Mouse (Mus musculus) inflammation-experienced regulatory T-cells, adult 6 months (primary cell): ENCODE data around the gene Exosc5. TPM values are rescaled to one million over a fixed set of nuclear protein-coding genes. Genes with fewer than 3 reads are reported as not detected.

Experiments used
- ATAC-seq: one replicate; pipeline ENCODE4 v1.8.0; 2017
- polyA plus RNA-seq, 3 experiments: library from polyadenylated mRNA; unstranded; fragments of 100-300 nt; shearing (Covaris generic); gene quantifications; one replicate each; pipeline ENCODE4 v1.2.1; 2017

Gene Exosc5
- 100 to 1,000 TPM in 2 of 3 experiments, 10 to 100 TPM in 1; 65.5 to 124 (median 103) TPM for polyA plus RNA-seq

- ATAC-seq: peak; percentile 99
Measured at GRCm38 (mm10) chr7:25658657-25659472, at the start of gene Exosc5, which contains the start of gene Bckdha. Exosc5 (plus strand) TSS chr7:25659164. Bckdha (minus strand) TSS chr7:25658981.

GRCm38 (mm10) chr7:25610056-25610455, 48.9 kb upstream of the Exosc5 start:
- no peak for ATAC-seq

- no peak for ATAC-seq
Measured at GRCm38 (mm10) chr7:25611501-25611900, 47.5 kb upstream of the Exosc5 start.

DNA sequence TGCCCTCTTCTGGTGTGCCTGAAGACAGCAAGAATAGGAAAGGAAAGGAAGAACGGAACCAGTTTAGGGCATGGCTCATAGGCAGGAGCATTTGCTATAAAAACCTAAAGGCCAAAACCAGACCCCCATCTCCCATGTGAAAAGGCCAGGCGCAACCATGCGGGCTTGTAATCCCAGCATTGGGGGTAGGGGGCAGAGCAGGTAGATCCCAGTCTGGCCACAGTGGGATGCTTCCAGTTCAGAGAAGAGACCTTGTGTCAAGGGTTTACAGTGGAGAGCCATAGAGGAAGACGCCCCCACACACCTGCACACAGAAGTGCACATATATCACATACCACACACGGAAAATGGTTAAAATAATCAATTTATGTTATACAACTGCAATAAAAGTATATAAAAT, 44.9 kb upstream of the Exosc5 start:
- ATAC-seq: no peak

DNA sequence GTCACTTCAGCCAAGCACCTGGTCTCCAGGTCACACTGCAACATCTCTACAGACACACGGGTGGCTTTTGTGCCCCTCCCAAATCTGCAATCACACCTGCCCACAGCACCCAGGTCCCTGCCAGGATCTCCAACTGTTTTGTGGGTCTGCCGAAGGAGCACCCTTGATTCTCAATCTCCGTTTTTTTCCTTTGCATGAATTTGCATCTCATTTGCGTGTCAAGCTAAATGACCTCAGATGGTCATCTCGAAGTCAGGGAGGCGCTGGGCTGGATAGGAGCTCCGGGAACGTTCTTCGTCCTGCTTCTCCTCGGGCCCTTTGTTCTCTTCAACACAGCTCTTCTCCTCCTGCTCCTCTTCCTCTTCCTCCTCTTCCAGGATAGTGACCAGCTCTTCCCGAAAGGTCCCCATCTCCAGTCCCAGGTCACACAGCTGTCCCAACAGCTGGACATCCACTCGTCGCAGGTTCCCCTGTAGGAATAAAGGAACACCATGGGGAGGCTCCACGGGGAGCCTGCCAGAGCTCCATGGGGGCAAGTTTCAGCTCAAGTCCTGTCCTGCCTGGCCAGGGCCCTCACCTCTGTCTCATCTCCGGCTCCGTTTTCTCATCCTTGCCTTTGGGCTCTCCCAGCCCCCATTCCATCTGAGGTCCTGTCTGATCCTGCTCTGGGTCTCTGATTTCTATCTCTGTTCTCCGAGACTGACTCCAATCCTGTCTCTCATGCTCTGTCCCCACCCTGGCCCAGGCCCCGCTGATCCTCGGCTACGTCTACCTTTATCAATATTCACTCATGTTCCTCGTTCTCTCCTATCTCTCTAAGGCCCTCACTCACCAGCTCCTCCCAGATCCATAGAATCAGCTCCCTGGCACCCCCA, 43.9 kb upstream of the Exosc5 start:
- no peak for ATAC-seq

GRCm38 (mm10) chr7:25615706-25616011, 43.3 kb upstream of the Exosc5 start, which contains the start of gene Erich4:
Erich4 (minus strand) TSS chr7:25615892.
- ATAC-seq: no peak

GRCm38 (mm10) chr7:25617376-25618160, 41.4 kb upstream of the Exosc5 start:
- no peak for ATAC-seq

- peak; percentile 99 for ATAC-seq
Measured at GRCm38 (mm10) chr7:25618865-25619721, 39.9 kb upstream of the Exosc5 start, which contains the start of gene Dmac2. Dmac2 (plus strand) TSS chr7:25619414.

GRCm38 (mm10) chr7:25619722-25619991, 39.3 kb upstream of the Exosc5 start:
- ATAC-seq: no peak

DNA sequence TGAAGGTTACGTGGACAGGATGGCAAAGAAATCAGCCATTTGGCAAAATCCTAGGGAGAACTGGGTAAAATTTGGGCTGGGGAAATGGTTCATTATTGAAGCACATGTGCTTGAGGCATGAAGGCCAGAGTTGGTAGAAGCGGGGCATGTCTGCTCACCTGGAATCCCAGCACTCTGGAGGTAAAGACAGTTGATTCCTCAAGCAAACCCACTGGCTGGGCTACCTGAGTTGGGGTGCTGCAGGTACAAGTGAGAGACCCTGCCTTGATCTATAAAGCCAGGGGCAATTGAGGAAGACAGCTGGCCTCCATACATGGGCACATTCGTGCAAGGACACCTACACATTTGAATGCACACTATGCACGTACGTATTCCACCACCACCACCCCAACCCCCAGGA, 38.9 kb upstream of the Exosc5 start:
- ATAC-seq: no peak

DNA sequence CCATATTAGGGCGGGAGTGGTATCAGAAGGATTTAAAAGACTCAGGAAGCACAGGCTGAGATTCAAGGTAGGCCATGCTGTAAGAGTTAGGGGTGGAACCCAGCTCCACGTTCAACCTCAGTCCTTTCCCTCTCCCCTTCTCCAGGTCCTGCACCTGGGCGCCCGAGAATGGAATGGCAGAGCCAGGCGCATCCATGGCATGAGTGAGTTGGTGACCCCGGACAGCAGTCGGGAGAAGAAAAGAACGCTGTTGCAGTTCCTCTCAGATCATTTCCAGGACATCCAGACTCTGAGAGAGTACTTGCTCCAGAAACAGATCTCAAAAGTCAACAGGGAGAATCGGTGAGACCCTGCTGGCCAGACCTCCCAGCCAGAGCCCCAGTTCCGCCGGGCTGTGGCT, 38.2 kb upstream of the Exosc5 start:
- no peak for ATAC-seq

GRCm38 (mm10) chr7:25623857-25624370, 35.0 kb upstream of the Exosc5 start:
- no peak for ATAC-seq

- ATAC-seq: no peak
Measured at GRCm38 (mm10) chr7:25624851-25625250, 34.1 kb upstream of the Exosc5 start.

DNA sequence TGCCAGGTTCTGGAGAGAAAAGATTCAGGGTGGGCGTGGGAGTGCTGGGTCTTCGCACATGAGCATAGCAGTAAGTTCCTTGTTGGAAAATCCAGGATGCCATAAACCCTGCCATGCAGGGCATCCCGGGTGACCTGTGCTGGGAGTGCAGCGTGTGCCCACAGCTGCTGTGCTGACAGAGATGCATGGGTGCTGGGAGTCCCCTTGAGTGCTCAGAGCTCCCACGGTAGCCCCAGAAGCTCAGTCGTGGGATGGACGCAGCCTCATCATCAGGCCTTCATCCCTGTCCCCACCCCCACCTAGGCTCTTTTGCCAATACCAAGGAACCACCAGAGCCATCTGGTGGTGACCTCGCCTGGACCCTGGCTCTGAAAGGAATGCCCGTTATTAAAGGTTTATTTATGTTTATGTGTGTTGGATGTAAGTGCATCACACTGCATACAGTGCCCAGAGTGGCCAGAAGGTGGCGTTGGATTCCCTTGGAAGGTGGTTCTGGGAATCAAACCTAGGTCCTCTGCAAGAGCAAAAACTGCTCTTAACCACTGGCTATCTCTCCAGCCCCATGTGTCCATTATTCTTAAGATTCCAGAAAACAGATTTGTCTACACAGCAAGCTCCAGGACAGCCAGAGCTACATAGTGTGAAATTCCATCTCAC, 33.2 kb upstream of the Exosc5 start:
- ATAC-seq: no peak

- no peak for ATAC-seq
Measured at GRCm38 (mm10) chr7:25626509-25627430, 32.2 kb upstream of the Exosc5 start, which contains the start of gene B3gnt8. B3gnt8 (plus strand) TSS chr7:25626654.

DNA sequence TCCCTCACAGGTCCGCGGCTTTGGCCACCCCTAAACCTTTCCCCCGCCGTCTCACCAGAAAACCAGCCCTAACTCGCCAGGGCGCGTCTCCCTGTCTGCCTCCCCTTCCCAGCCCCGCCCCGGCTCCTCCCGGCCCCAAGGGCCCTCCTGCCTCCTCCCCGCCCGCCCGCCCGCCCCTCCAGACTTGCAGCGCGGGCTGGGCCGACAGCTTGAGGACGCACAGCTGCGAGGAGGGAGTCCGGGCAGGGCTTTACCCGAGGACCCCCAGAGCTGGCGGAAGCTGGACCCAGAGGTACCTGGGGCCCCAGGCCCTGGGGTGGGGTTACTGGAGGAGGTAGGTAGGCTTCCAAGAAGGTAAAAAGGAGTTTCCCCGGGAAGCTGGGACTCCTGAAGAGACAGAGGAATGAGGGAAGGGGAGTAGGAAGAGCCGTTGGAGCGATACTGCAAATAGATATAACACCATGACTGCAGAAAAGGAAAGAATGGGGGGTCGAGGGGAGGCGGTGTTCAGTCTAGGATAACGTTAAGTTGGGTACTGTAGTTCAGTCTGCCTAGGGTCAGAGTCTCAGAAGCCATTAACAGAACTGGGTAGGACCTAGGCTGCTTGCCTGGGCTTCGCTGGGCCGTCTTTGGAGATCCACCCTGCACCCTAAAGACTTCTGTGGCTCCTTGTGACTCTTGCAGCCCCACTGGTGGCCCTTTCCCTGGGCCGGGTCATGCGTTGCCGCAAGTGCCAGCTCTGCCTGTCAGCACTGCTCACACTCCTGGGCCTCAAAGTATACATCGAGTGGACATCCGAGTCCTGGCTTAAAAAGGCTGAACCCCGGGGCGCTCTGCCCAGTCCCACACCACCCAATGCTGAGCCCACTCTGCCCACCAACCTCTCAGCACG, 31.3 kb upstream of the Exosc5 start:
- ATAC-seq: no peak

DNA sequence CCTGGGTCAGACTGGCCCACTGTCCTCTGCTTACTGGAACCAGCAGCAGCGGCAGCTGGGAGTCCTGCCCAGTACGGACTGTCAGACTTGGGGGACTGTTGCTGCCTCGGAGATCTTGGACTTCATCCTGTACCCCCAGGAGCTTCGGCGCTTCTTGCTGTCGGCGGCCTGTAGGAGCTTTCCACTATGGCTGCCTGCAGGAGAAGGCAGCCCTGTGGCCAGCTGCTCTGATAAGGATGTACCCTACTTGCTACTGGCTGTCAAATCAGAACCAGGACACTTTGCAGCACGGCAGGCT, 30.7 kb upstream of the Exosc5 start:
- no peak for ATAC-seq

DNA sequence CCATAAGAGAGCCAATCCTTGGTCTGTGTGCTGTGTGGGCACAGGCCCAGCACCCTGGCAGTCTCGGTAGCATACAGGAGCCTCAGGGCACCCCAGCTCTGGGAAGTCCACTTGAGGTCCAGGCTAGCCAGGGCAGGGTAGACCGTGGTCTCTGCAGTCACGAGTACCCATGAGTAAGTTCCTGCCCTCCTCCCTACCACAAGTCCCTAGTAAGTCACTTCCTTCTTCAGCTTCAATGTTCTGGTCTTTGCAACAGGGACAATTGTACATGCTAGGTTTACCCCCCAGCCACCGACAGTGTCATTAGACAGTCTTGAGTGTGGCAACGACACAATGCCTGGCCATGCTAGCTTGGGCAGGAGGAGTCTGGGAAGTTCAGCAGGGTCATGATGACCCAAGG, 26.3 kb upstream of the Exosc5 start:
- ATAC-seq: no peak

GRCm38 (mm10) chr7:25636373-25636772, 22.6 kb upstream of the Exosc5 start:
- ATAC-seq: no peak
